Mouse (Mus musculus) cerebellum, postnatal 36 days (tissue): Measurements from ENCODE around the gene S100a11.
"Not testable (repeated sequence)": the region's sequence is repeated elsewhere in the genome, so short reads cannot be mapped to it uniquely, and the experiment has no call there.

Experiments used
- DNase-seq, 2 experiments: peaks; one replicate each; pipeline ENCODE4 v3.0.0; 2021 to 2022; ENCODE audit warnings: mixed read lengths in 2 of 2

Gene S100a11

GRCm38 (mm10) chr3:93520330-93521193 is at the start of gene S100a11:
TSS of gene S100a11 (plus strand) at chr3:93520488.
- peak in 1 of 2 experiments; percentile 1 for DNase-seq

- no peak for DNase-seq
Observed at GRCm38 (mm10) chr3:93480053-93480452, 40.2 kb upstream of the S100a11 start.

- DNase-seq = no peak
Observed at GRCm38 (mm10) chr3:93481982-93482616, 38.2 kb upstream of the S100a11 start.

- no peak for DNase-seq
Observed at GRCm38 (mm10) chr3:93485611-93486010, 34.7 kb upstream of the S100a11 start.

GRCm38 (mm10) chr3:93488541-93488940 is 31.7 kb upstream of the S100a11 start:
- no peak for DNase-seq

- DNase-seq = no peak
Observed at GRCm38 (mm10) chr3:93492176-93492575, 28.1 kb upstream of the S100a11 start.

- peak; percentile 8 to 43 for DNase-seq
Observed at GRCm38 (mm10) chr3:93493992-93494391, 26.3 kb upstream of the S100a11 start.

GRCm38 (mm10) chr3:93494774-93495173 is 25.5 kb upstream of the S100a11 start:
- DNase-seq = not testable (repeated sequence)

- no peak for DNase-seq
Observed at GRCm38 (mm10) chr3:93497131-93497530, 23.2 kb upstream of the S100a11 start.

- no peak for DNase-seq
Observed at GRCm38 (mm10) chr3:93499129-93499528, 21.2 kb upstream of the S100a11 start.

GRCm38 (mm10) chr3:93504536-93505189 is 15.6 kb upstream of the S100a11 start:
- DNase-seq = no peak

GRCm38 (mm10) chr3:93505960-93506863 is 14.1 kb upstream of the S100a11 start:
- no peak for DNase-seq

- no peak for DNase-seq
Observed at GRCm38 (mm10) chr3:93506881-93507325, 13.4 kb upstream of the S100a11 start.

- no peak for DNase-seq
Observed at GRCm38 (mm10) chr3:93509301-93509700, 11.0 kb upstream of the S100a11 start.

GRCm38 (mm10) chr3:93511036-93511435 is 9.3 kb upstream of the S100a11 start:
- DNase-seq = no peak

GRCm38 (mm10) chr3:93511801-93512200 is 8.5 kb upstream of the S100a11 start:
- DNase-seq = no peak

- no peak for DNase-seq
Observed at GRCm38 (mm10) chr3:93512386-93513101, 7.7 kb upstream of the S100a11 start.

GRCm38 (mm10) chr3:93514628-93515027 is 5.7 kb upstream of the S100a11 start:
- DNase-seq = no peak

- DNase-seq = no peak
Observed at GRCm38 (mm10) chr3:93517343-93517742, 2.9 kb upstream of the S100a11 start.

GRCm38 (mm10) chr3:93519856-93520329 is 395 bp upstream of the S100a11 start:
- DNase-seq = no peak

GRCm38 (mm10) chr3:93521462-93522057 is 1.3 kb downstream of the S100a11 start:
- no peak for DNase-seq
